Mouse (Mus musculus): Measurements from ENCODE around the gene Tlnrd1.

Tlnrd1 gene

DNA sequence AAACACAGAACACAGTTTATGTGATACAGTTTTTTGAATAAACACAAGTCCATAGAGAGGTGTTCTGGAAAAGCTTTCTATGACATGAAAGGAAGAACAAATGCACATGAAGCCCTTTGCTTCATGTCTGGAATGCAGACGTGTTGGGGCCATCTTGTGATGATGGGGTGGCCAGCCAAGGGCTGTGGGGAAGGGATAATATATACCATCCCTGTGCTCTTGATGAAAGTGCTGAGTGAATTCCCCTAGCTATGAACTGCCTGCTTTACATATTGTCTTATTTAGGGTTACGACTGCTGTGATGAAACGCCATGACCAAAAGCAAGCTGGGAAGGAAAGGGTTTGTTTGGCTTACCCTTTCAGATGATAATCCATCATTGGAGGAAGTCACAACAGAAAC is 39.3 kb downstream of the Tlnrd1 start:
- DNase-seq (ENCODE audit: low spot score in 2 of 2) = no peak

DNA sequence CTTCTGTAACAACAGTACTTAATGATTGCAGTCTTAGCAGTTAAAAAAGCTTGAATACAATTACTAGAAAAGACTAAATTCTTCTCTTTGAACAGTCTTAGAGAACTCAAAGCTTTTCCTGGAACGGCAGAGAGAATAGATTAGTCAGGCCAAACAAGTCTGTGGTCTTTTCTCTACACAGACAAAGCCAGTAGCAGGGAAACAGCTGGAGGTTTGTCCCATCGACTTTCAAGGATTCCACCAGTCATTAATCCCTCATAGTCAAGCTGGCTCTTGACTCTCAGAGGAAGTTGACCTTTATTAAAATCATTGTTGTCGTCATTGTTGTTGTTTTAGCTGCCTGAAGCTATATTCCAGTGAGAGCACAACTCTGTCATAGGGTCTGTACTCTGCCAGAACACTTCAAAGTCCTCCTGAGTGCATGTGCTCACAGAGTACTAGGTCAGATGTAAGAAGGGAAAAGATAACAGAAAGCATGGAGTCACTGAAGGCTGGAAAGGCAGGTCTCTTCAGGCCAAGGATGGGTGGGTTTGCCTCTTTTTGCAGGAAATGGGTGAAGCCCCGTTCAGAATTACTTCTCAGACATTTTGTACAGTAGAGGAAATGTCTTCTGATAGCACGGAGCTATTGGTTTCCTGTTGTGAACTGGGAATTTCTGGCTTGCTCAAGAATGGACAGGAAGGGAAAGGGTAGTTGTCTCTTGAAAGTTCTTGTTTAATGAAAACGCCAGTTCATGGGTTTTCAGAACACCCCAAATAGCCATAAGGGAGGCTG is 41.4 kb downstream of the Tlnrd1 start:
- no peak for DNase-seq (ENCODE audit: low spot score in 2 of 2)

DNA sequence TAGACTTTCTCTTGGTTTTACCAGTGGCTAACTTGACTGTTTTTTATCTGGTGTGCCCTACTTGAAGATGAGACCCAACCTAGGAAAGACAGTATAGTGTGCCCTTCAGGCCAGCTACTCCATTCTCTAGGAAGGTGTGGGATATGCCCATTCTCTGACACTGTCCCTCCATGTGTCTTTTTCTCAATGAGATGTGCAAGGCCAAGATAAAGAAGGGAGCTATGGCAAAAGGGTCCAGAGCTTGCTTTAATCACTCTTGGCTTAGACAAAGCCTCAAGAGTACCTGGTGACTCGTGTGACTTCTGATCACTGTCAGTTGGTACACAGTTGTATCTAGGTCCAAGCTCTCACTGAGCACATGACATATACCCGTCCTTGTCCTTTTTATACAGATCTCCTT is 44.0 kb downstream of the Tlnrd1 start:
- no peak for DNase-seq (ENCODE audit: low spot score in 2 of 2)

DNA sequence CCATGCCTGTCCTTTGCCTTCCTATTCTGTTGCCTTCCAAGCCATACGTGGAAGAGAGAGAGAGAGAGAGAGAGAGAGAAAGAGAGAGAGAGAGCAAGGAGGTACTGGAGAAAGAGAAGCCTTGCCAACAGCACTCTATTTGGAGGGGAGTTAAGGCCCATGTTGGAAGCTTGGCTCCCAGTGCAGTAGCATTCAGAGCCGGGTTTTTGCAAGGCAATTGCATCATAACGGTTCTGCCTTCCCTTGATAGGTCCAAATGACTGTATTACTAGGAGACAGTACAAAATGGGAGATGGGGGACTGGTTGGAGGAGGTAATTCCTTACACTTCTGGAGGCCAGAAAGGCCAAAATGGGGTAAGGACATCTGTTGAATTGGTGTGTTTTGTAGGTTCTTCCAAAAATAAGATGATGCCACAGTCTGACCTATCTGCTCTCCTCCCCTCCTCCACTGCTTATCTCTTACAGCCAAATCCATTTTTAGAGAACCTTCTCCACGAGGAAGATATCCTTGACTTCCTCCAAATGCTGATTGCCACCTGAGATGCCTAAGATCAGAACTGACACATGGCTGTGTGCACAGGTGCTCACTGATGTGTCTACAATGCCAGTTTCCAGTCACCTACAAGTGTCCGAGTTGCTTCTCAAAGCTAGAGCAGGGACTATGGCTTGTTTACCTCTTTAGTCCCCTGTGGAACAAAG is 45.4 kb downstream of the Tlnrd1 start:
- no peak for DNase-seq (ENCODE audit: low spot score in 2 of 2)

Measured in spleen, postnatal 36 days (tissue).